Mouse (Mus musculus): ENCODE data around the gene Il1r1. TPM values are rescaled to one million over a fixed set of nuclear protein-coding genes. Genes with fewer than 3 reads are reported as not detected.

The Il1r1 gene
- polyA plus RNA-seq, 1 experiment, result 4.0 TPM

DNA sequence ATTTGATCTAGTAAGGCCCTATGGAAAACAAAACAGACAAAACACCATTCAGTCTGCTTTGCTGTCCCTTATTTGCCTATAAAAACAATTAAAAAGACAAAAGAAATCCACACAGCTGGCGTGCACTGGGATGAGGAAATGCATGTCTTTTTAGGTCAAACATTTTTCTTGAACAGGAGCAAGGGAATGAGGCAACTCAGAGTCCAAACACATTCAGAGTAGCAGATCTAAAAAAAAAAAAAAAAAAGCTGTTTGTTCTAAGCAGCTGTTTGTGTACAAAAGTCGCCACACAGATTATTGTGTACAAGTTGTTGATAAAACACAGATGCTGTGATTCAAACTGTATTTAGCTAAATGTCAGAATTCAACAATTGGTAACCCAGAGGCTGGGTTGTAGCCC, 133.0 kb downstream of the Il1r1 start:
- WGBS, result 71% methylated on average over 2 of the region's 2 CpGs
- H3K4me1 ChIP-seq (ENCODE audit: control insufficient read depth, insufficient read depth, low read length), result peaks cover 7% of the 10 kb centered on the region
- TF ChIP-seq CTCF (IDR thresholded peaks at IDR 0.05; ENCODE audit: control insufficient read depth, insufficient read depth, low read length), result no peak
- no peak for TF ChIP-seq POLR2A (IDR thresholded peaks at IDR 0.05; ENCODE audit: borderline replicate concordance, control insufficient read depth, low read depth, low read length)
- no peak overlapping the region for H3K4me3 ChIP-seq (replicated peaks; ENCODE audit: control insufficient read depth, low read depth, low read length)
- no peak overlapping the region for H3K27ac ChIP-seq (ENCODE audit: control insufficient read depth, insufficient read depth, low read depth, low read length, poor library complexity)

GRCm38 (mm10) chr1:40358351-40358750, 133.5 kb downstream of the Il1r1 start:
- Histone ChIP-seq H3K27ac (ENCODE audit: control insufficient read depth, insufficient read depth, low read depth, low read length, poor library complexity) (no peak overlapping the region), H3K4me3 (replicated peaks; ENCODE audit: control insufficient read depth, low read depth, low read length) (no peak overlapping the region), H3K4me1 (ENCODE audit: control insufficient read depth, insufficient read depth, low read length) (peaks cover 7% of the 10 kb centered on the region)
- TF ChIP-seq POLR2A (IDR thresholded peaks at IDR 0.05; ENCODE audit: borderline replicate concordance, control insufficient read depth, low read depth, low read length) (no peak), CTCF (IDR thresholded peaks at IDR 0.05; ENCODE audit: control insufficient read depth, insufficient read depth, low read length) (no peak)
- WGBS, result 88% methylated on average over 2 of the region's 2 CpGs

DNA sequence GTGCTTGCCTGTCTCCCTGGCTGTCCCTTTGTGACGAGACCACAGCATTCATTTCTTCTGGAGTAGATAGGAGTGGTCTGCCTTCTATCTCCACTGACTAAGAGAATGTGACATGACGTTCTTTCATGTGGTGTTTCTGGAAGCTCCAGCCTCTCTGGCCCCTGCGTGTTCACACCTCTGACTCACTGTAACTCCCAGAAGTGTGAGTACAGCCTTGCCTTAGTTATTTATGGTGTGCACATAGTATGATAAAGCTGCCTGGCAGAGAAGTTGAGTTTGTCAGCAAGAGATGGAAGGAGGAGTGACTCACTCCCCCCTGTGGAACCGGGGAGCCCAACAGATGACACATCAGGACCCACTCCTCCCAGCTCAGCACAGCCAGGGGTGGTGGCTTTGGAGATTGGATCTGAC, 133.9 kb downstream of the Il1r1 start:
- H3K27ac ChIP-seq (ENCODE audit: control insufficient read depth, insufficient read depth, low read depth, low read length, poor library complexity), result no peak overlapping the region
- peaks cover 7% of the 10 kb centered on the region for H3K4me1 ChIP-seq (ENCODE audit: control insufficient read depth, insufficient read depth, low read length)
- no peak for TF ChIP-seq CTCF (IDR thresholded peaks at IDR 0.05; ENCODE audit: control insufficient read depth, insufficient read depth, low read length)
- WGBS, result 53% methylated on average over 4 of the region's 4 CpGs
- no peak overlapping the region for H3K4me3 ChIP-seq (replicated peaks; ENCODE audit: control insufficient read depth, low read depth, low read length)

DNA sequence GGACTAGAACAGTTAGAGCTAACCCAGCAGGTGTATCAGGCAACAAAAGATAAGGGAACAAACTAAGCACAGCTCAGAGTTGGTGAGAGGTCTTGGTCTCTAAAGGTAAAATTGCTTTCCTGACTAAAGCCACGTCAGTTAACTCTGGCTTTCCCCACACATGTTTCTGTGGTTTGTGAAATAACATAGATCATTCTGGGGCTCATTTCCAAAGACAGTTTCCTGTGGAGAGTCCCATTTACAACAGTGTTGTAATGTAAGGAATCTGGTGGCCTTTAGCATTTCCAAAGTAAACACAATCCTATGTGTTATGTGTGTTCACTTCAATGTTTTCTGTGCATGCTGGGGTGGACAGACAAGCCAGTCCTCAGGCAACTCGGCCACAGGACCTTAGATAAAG, 134.9 kb downstream of the Il1r1 start:
- 16% methylated on average over 2 of the region's 2 CpGs for WGBS
- H3K4me3 ChIP-seq (replicated peaks; ENCODE audit: control insufficient read depth, low read depth, low read length), result no peak overlapping the region
- H3K27ac ChIP-seq (ENCODE audit: control insufficient read depth, insufficient read depth, low read depth, low read length, poor library complexity), result no peak overlapping the region
- no peak for TF ChIP-seq POLR2A (IDR thresholded peaks at IDR 0.05; ENCODE audit: borderline replicate concordance, control insufficient read depth, low read depth, low read length)
- no peak for TF ChIP-seq CTCF (IDR thresholded peaks at IDR 0.05; ENCODE audit: control insufficient read depth, insufficient read depth, low read length)
- peaks cover 5% of the 10 kb centered on the region for H3K4me1 ChIP-seq (ENCODE audit: control insufficient read depth, insufficient read depth, low read length)

DNA sequence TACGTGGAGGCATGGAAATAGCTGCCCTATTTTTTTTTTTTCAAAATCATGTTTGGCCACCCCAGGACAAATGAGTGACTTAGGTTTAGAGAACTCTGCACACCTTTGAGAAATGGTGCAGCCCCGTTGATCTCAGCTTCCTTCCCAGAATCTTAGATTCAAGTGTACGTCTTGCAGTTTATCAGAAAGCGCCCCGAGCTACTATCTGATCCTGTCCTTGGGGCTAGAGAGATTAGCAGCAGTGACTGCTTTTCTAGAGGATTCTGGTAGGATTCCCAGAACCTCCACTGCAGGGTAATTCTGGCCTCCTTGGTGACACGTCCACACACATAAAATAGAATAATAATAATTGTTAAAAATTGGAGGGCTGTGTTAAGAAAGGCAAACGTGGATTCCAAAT, 136.1 kb downstream of the Il1r1 start:
- Histone ChIP-seq H3K4me3 (replicated peaks; ENCODE audit: control insufficient read depth, low read depth, low read length) (no peak overlapping the region), H3K4me1 (ENCODE audit: control insufficient read depth, insufficient read depth, low read length) (peaks cover 2% of the 10 kb centered on the region; the same call in 1 of the 2 replicates), H3K27ac (ENCODE audit: control insufficient read depth, insufficient read depth, low read depth, low read length, poor library complexity) (no peak overlapping the region)
- WGBS, result 55% methylated on average over 7 of the region's 7 CpGs
- TF ChIP-seq POLR2A (IDR thresholded peaks at IDR 0.05; ENCODE audit: borderline replicate concordance, control insufficient read depth, low read depth, low read length) (no peak), CTCF (IDR thresholded peaks at IDR 0.05; ENCODE audit: control insufficient read depth, insufficient read depth, low read length) (no peak)

GRCm38 (mm10) chr1:40361596-40361995, 136.7 kb downstream of the Il1r1 start:
- 60% methylated on average over 1 of the region's 1 CpGs for WGBS
- H3K4me1 ChIP-seq (ENCODE audit: control insufficient read depth, insufficient read depth, low read length), result peaks cover 2% of the 10 kb centered on the region; the same call in 1 of the 2 replicates
- H3K4me3 ChIP-seq (replicated peaks; ENCODE audit: control insufficient read depth, low read depth, low read length), result no peak overlapping the region
- H3K27ac ChIP-seq (ENCODE audit: control insufficient read depth, insufficient read depth, low read depth, low read length, poor library complexity), result no peak overlapping the region
- no peak for TF ChIP-seq CTCF (IDR thresholded peaks at IDR 0.05; ENCODE audit: control insufficient read depth, insufficient read depth, low read length)
- TF ChIP-seq POLR2A (IDR thresholded peaks at IDR 0.05; ENCODE audit: borderline replicate concordance, control insufficient read depth, low read depth, low read length), result no peak

- no peak overlapping the region for H3K4me3 ChIP-seq (replicated peaks; ENCODE audit: control insufficient read depth, low read depth, low read length)
- H3K27ac ChIP-seq (ENCODE audit: control insufficient read depth, insufficient read depth, low read depth, low read length, poor library complexity), result no peak overlapping the region
- TF ChIP-seq CTCF (IDR thresholded peaks at IDR 0.05; ENCODE audit: control insufficient read depth, insufficient read depth, low read length), result no peak
- no peak for TF ChIP-seq POLR2A (IDR thresholded peaks at IDR 0.05; ENCODE audit: borderline replicate concordance, control insufficient read depth, low read depth, low read length)
- 82% methylated on average over 11 of the region's 11 CpGs for WGBS
- no peaks in the 10 kb centered on the region for H3K4me1 ChIP-seq (ENCODE audit: control insufficient read depth, insufficient read depth, low read length)
Observed at GRCm38 (mm10) chr1:40362784-40363183, 137.9 kb downstream of the Il1r1 start.

Other genes starting within 250 kb of the Il1r1 start
- gene Il1r2, start 151.0 kb upstream of the Il1r1 start, polyA plus RNA-seq (2011; ENCODE audit: insufficient read depth, insufficient read length, low replicate concordance, missing spikeins), result 10.6 and 36.8 TPM in 2 replicates
- 3.0 and 3.2 TPM in 2 replicates for gene Il1rl2, start 99.5 kb downstream of the Il1r1 start, polyA plus RNA-seq (2011; ENCODE audit: insufficient read depth, insufficient read length, low replicate concordance, missing spikeins)
- 7.5 and 7.9 TPM in 2 replicates for gene Il1rl1, start 204.5 kb downstream of the Il1r1 start, polyA plus RNA-seq (2011; ENCODE audit: insufficient read depth, insufficient read length, low replicate concordance, missing spikeins)
- gene Il18r1, start 240.5 kb downstream of the Il1r1 start, polyA plus RNA-seq (2011; ENCODE audit: insufficient read depth, insufficient read length, low replicate concordance, missing spikeins), result 2.7 and 9.2 TPM in 2 replicates